Mouse (Mus musculus) gastrocnemius, postnatal 4 days (tissue): ENCODE data around the gene Pigp. TPM values are rescaled to one million over a fixed set of nuclear protein-coding genes. Genes with fewer than 3 reads are reported as not detected.

Experiments
- DNase-seq, 2 experiments: peaks; one replicate each; pipeline ENCODE4 v3.0.0; 2021 to 2022; ENCODE audit warnings: low spot score in 2 of 2, mixed read lengths in 2 of 2
- long read RNA-seq, 2 experiments: library from polyadenylated mRNA; stranded (forward); transcript quantifications; one replicate each; pipeline ENCODE4 v2.0.0; 2021
- total RNA-seq, 2 experiments: library from RNA; stranded (reverse); gene quantifications; 2 replicates each; pipeline ENCODE4 v1.2.3; 2021

Gene Pigp
- 100 to 1,000 TPM; 155 to 166 TPM for total RNA-seq
- long read RNA-seq, experiment 1, transcript Pigp-202 (5 exons, 745 nt): major isoform, 37 of 71 reads
- long read RNA-seq, experiment 1, transcript Pigp-203 (5 exons, 966 nt): minor isoform, 18 of 71 reads
- long read RNA-seq, experiment 1, partial matches to known transcripts: 1 of 71 reads
- long read RNA-seq, experiment 1, other reads (novel, unspliced or antisense): 5 of 71 reads
- long read RNA-seq, experiment 2, transcript Pigp-202 (5 exons, 745 nt): major isoform, 43 of 80 reads
- long read RNA-seq, experiment 2, transcript Pigp-203 (5 exons, 966 nt): minor isoform, 15 of 80 reads
- long read RNA-seq, experiment 2, partial matches to known transcripts: 1 of 80 reads
- long read RNA-seq, experiment 2, other reads (novel, unspliced or antisense): 12 of 80 reads

DNA sequence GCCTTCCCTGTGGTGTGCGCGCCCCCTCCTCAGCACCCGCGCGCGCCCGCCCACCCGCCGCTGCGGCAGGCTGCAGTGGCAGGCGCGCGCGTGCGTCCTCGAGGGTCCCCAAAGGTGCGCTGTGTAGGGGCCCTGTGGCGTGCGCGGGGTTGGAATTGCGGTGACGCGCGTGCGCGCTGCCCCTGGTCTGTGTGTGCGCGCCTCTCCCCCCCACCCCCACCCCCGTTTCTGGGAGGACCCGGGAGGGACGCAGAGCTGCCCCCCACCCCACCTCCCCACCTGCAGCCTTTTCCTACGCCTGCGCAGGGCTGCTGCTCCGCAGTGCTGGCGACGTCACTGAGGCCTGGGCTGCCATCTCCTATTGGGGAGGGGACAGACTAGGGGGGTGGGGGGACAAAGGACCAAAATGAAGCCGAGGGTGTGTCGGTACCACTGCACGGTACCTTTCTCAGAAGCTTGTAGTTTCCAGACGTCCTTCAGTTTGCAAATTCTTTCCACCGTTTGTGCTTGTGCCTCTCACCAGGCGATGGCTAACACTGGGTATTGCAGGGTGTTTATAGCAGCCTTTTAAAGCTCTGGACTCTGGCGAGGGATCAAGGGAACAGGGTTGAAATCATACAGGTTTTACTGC is at the start of gene Pigp:
Gene Pigp, minus strand, starts transcription at position 542 of the 631 bp plus-strand sequence.
- DNase-seq: peak; percentile 40 to 50

GRCm38 (mm10) chr16:94420498-94420897 is 48.9 kb upstream of the Pigp start:
- DNase-seq: no peak

DNA sequence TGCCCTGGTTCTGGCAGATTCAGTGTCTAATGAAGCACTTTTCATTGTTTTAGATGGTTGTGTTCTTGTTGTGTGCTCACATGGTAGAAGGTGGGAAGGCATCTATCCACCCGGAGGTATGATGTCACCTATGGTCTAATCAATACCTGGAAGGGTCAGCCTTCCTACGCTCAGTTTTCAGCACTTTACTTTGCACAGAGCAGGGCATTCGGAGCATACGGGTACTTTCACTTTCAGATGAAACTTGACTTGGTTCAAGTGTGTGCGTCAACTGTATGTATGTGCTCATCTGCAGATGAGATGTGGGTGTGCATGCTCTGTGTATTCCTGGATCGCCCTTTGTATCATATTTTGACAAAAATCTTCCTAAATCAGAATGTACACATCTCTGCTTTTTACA is 42.5 kb upstream of the Pigp start:
- no peak for DNase-seq

DNA sequence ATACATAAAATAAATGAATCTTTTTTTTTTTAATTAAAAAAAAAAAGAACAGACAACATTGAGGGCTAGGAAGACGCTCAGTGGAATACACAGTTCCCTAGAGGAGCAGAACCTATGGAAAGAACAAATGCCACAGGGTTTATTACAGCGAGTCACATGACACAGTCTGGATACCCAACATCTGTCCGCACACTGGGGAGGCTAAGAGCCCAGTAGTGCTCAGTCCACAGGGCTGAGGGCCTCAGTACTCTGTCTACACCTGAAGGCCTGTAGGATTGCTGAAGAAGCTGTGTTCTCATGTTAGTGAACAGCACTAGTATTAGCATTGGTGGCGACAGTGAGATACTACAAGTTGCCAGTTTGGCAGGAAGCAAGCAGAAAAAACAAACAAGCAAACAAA is 41.1 kb upstream of the Pigp start:
- no peak for DNase-seq

DNA sequence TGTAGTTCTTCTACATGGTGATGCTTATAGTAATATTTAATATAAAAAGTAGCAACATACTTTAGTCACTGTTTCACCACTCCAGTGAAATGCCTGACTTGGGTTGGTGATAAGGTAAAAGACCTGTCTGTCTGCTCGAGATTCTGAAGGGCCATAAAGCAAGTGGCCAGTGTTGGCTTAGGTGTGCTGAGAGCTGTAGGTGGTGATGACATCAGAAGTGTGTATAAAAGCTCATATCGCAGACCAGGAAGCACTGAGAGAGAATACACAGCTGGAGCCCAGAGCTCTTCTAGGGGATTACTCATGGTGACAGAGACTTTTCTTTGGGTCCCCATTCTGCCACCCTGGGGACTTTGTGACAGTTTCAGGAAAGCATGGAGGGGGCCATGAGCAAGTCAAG is 40.6 kb upstream of the Pigp start:
- DNase-seq: no peak

DNA sequence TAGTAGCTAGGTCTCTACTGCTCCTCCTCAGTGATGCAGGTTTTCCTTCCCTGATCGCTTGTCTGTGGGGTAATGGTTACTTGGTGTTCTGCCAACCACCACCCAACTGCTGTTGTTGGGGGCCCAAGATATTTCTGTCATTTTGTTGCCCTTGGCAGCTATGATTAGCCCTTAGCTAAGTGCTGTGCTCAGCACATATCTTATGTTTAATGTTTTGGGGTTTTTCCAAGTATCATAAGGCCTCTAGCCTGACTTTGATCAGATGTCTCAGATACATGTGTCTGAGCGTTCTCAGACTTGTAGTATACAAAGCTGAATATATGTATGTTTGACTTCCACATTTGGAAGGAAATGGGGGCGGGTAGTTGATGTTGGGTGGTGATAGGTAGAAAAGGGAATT is 39.6 kb upstream of the Pigp start:
- no peak for DNase-seq

- peak in 1 of 2 experiments; percentile 28 for DNase-seq
These were observed 30.5 kb upstream of the Pigp start for GRCm38 (mm10) chr16:94402185-94402584.

- DNase-seq: no peak
These were observed 30.0 kb upstream of the Pigp start for GRCm38 (mm10) chr16:94401636-94402035.

DNA sequence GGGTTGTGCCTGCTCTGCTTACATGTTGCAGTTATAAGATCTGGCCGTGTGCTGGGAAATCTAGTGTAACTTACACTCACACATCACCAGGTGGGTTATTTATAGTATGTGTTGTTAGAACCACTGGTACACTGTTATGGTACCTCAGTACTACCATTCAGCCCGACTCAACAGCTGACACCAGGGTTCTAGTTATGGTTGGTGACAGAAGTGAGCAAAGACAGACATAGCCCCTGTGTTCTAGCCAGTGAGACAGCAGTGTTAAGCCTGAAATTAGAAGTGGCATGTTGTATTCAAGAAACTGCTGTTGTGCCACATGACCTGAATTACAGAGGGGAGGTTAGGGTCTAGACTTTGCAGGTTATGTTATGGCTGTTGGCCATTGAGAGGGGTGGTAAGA is 27.5 kb upstream of the Pigp start:
- no peak for DNase-seq

GRCm38 (mm10) chr16:94396641-94397040 is 25.0 kb upstream of the Pigp start:
- DNase-seq: no peak

DNA sequence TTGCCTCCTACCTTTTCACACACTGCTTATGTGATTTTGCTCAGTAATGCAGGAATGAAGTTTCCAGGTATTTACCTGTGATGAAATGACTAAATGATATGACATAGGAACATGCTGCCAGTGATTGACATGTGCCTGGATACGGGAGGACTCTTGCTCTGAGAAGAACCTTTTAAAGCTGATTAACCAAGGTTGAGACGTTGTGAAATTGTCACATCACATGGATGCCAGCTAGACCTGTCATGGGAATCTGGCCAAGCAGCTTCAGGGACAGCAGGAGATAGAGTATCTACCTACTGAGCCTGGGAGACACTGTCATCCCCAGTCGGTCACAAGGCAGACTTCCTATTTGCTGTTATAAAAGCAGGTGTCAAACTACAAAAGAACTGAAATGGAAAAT is 23.4 kb upstream of the Pigp start:
- DNase-seq: no peak

DNA sequence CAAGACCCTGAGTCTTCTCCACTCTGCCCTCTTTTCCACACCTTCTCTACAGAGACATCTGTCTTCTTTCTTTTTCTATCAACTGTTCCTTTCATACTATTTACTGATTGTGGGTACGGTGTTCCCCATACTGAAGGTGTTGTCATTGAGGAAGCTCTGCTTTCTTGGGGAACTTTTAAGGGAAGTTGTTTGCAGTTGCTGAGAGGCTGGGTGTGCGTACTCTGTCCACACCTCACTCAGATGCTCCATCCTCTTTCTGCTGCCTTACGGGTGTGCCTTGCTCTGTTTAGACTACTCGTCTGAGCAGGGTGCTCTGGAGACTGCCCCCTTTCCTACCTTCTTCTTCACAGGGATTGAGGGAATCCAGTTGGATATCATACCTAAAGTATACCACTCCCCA is 20.7 kb upstream of the Pigp start:
- DNase-seq: no peak

DNA sequence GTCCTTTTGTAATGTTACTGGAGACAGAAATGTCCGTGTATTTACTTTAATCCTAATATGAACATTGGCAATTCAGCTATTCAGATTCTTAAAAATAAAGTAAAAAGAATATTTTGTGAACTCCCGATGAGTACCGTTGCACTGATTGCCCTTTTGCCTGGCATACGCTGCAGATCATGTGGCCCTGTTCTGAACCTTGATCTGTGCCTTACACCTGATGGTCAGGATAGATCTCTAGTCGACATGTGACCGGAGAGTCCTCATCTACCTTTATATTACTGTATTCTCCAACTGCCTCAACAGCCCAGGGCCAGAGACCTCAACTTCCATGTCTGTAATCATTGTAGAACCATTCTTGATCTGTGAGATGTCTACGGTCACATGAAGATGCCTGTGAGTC is 16.0 kb upstream of the Pigp start:
- no peak for DNase-seq

DNA sequence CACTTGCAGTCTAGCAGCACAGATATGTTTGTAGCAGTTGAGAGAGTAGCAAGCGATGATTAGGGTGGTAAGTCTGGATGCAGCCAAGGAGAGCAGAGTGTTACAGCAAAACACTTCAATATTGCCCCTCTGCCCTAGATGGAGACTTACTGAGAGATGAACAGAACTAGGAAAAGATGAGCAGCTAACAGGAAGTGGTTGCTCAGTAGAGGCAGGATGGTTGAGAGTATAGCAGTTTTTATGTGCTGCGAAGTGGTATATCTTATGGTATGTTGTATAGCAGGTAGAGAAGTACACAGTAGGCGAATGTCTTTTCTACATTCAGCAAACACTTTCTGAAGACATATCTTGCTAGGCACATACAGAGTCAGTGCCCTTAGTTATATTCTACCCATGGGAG is 11.6 kb upstream of the Pigp start:
- DNase-seq: no peak

- DNase-seq: no peak
These were observed 7.7 kb upstream of the Pigp start for GRCm38 (mm10) chr16:94379386-94379785.

DNA sequence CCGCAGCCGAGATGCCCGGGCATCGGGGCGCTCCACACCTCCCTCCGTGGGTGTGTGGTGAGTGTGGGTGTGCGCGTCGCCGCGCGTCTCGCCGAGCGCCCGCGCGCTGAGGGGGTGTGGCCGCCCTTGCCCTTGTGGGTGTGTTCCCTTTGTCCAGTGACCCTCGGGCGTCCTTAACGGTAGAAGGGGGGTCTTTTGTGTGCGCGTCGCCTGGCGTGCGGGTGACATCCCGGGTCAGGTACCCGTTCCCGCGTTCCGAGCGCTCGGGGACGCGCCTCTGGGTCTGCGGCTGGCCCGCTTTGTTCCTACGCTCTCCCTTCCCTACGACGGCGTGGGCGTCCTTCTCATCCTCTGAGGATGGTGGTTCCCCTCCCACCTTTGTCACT is 734 bp downstream of the Pigp start:
- DNase-seq: peak; percentile 65 to 77

DNA sequence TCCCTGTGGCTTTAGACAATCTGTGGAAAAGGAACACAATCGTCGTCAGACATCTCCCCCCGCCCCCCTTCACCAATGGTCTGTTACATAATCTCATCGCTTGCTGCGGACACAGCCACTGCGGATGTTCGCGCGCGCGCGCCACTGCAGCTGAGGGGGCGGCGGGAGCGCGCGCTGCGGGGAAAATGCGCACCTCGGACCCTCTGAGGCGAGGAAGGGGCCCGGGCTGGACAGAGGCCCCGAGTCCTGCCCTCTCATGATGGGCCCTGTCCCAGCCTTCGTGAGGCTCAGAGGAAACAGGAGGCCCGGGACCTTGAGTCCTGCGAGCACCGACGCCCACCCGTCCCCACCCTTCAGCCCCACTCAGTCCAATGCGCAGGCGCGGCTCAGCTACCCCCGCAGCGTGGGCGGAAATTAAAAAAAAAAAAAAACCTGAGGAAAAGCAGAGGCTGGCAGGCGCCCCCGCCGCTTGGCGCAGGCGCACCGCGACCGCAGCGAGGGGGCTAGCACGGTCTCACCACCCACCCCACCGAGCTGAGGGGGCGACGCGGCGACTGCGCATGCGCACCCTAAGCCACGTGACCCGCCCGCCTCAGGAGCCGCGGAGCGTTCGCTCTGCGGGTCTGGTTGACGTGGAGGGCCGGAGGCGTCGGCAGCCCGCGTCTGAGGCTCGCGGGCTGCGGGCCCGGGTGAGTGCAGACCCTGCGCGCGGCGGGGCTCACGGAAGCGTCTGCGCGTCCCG is 1.3 kb downstream of the Pigp start, which contains the start of gene Ttc3:
Gene Ttc3, plus strand, starts transcription at position 446 of the 742 bp plus-strand sequence.
- peak; percentile 96 for DNase-seq

DNA sequence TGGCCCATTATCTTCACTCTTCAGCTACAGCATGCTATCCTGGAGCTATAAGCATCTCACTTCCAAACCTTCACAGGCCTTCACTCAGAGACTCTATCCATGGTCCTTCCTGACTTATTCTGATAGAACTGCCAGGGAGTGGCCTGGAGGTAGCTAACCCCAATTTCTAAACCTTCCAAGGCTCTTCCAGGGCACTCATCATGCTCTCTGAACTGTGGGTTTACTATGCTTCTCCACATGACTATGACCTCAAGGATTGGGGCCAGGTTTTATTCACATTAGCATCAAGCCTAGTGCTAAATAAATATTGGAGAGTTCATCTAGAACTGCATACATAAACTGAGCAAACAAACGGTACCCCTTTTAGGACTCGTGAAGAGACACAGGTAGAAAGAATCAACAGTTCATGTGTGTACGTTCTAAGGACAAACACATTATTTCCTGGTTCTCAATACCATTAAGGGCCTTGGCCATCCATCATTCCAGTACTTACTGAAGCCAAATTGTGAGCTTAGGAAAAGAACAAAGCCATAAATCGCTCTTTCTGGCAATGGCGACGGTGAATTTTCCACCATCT is 2.0 kb downstream of the Pigp start:
- DNase-seq: no peak

DNA sequence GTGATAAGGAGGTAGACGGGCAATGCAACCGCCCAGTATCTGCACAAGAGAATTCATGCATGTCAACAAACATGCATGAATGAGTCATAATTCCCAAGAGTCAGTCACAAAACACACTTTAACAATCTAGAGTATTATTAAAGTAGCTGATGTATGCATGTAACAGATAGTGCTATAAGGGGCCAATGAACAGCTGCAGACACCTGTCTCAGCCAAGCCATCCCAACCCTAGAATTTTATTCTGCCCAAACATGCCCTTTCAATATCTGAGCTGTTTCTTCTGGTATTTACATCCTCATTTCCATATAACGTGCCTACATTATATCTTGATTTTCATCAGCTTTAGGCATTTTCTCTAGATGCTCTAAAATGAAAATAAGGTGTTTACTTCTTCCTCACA is 6.2 kb downstream of the Pigp start:
- DNase-seq: no peak

GRCm38 (mm10) chr16:94363814-94364213 is 7.8 kb downstream of the Pigp start:
- DNase-seq: no peak

- DNase-seq: peak in 1 of 2 experiments; percentile 40
These were observed 9.3 kb downstream of the Pigp start for GRCm38 (mm10) chr16:94362174-94362873.
